Comparison of ENCODE assay signal across 8 mouse cellular contexts in genomic region chr14:25377554-25377899, GRCm38 (mm10).
DNase-seq lines count a peak whose midpoint lies in the region; ATAC-seq and TF ChIP-seq lines count a peak whose summit lies in the region.

No protein-coding gene starts in this region.

- peak overlapping the region; percentile 97 for H3K27ac ChIP-seq in gastrocnemius, adult 2 months
- peak overlapping the region; percentile 56 for H3K27ac ChIP-seq in CH12.LX (ENCODE audit: insufficient read depth, low read depth)
- peak overlapping the region; percentile 33; the same call in 1 of the 2 replicates for H3K27ac ChIP-seq in liver, embryonic 16.5 days (ENCODE audit: low read length)

- in situ Hi-C loops in CH12.LX (cut with MboI; ENCODE audit: low pct_ligation_motif_present, low pct_unique_long_range_greater_than_20kb, low sequenced_read_pairs), result no loop called here

- H3K36me3 ChIP-seq in CH12.LX (replicated peaks in 1 of 2; ENCODE audit: control insufficient read depth in 1 of 2, insufficient read depth in 1 of 2, low read length in 1 of 2), result peaks cover 0 to 5% of the 10 kb centered on the region in 2 experiments
- H3K36me3 ChIP-seq in liver, embryonic 16.5 days (ENCODE audit: control insufficient read depth, insufficient read depth), result no peaks in the 10 kb centered on the region

- TF ChIP-seq POLR2A in CH12.LX (IDR thresholded peaks at IDR 0.05; ENCODE audit: low read depth, low read length), result no peak

- no peaks in the 10 kb centered on the region for H3K27me3 ChIP-seq in CH12.LX (replicated peaks)
- peaks cover 18% of the 10 kb centered on the region for H3K27me3 ChIP-seq in liver, embryonic 16.5 days (ENCODE audit: control insufficient read depth, insufficient read depth, low read depth, low read length)

- H3K4me1 ChIP-seq in CH12.LX (ENCODE audit: control insufficient read depth in 1 of 2, insufficient read depth in 2 of 2), result peaks cover 25 to 62% of the 10 kb centered on the region in 2 experiments
- no peaks in the 10 kb centered on the region; the same call in 1 of the 2 replicates for H3K4me1 ChIP-seq in liver, embryonic 16.5 days (ENCODE audit: control insufficient read depth, low read depth, low read length)

- ATAC-seq in hematopoietic stem cell, adult 5-6 weeks (replicated peaks in 1 of 2; ENCODE audit: insufficient read depth in 1 of 2, low FRiP score in 2 of 2, low TSS enrichment in 1 of 2, low read depth in 1 of 2, poor library complexity in 2 of 2, severe bottlenecking in 2 of 2), result peak; percentile 6; a peak in 1 of 4 replicates
- ATAC-seq in liver, embryonic 16.5 days (ENCODE audit: low read depth), result peak; percentile 42

- DNase-seq in gastrocnemius, adult 2 months, result no peak
- no peak for DNase-seq in gastrocnemius, postnatal 25 days
- DNase-seq in CH12.LX (ENCODE audit: extremely low read depth), result no peak
- no peak for DNase-seq in right cerebral cortex, postnatal 4 days
- DNase-seq in urinary bladder, postnatal 36 days (ENCODE audit: low spot score in 2 of 2), result no peak
- no peak for DNase-seq in gastrocnemius, postnatal 10 days

- no peak for TF ChIP-seq CTCF in gastrocnemius, adult 2 months (IDR thresholded peaks at IDR 0.05)
- TF ChIP-seq CTCF in CH12.LX (conservative IDR thresholded peaks at IDR 0.05 in 1 of 2, IDR thresholded peaks at IDR 0.05 in 1 of 2; ENCODE audit: low read depth in 2 of 2, low read length in 2 of 2), result no peak

- no peak for TF ChIP-seq RAD21 in CH12.LX (IDR thresholded peaks at IDR 0.05; ENCODE audit: low read depth, low read length)

- TF ChIP-seq EP300 in CH12.LX (IDR thresholded peaks at IDR 0.05; ENCODE audit: low read length), result no peak

- dilution Hi-C loops in CH12.LX (cut with MboI; ENCODE audit: extremely low pct_ligation_motif_present, extremely low pct_unique_long_range_greater_than_20kb, low sequenced_read_pairs), result no loop called here

- peak overlapping the region; percentile 78 for H3K9ac ChIP-seq in CH12.LX (ENCODE audit: insufficient read depth, low read depth)
- H3K9ac ChIP-seq in liver, embryonic 16.5 days (ENCODE audit: low read depth, low read length), result no peak overlapping the region

- no peaks in the 10 kb centered on the region for H3K9me3 ChIP-seq in CH12.LX (replicated peaks; ENCODE audit: low read length)
- no peaks in the 10 kb centered on the region for H3K9me3 ChIP-seq in liver, embryonic 16.5 days (replicated peaks; ENCODE audit: control insufficient read depth, low read length)

- H3K79me2 ChIP-seq in CH12.LX (replicated peaks; ENCODE audit: control insufficient read depth, extremely low read depth, insufficient read depth, poor library complexity, severe bottlenecking), result no peaks in the 10 kb centered on the region

- intact Hi-C loops in gastrocnemius, adult 2 months (cut with DNase I), result no loop called here

- peak overlapping the region; percentile 78 for H3K4me2 ChIP-seq in CH12.LX (ENCODE audit: insufficient read depth, low read depth, poor library complexity, severe bottlenecking)
- peak overlapping the region; percentile 60 for H3K4me2 ChIP-seq in liver, embryonic 16.5 days (ENCODE audit: low read depth, low read length)

- peak overlapping the region; percentile 83 for H3K4me3 ChIP-seq in gastrocnemius, adult 2 months
- H3K4me3 ChIP-seq in CH12.LX (replicated peaks in 1 of 3; ENCODE audit: low read depth in 2 of 3, low read length in 2 of 3, poor library complexity in 1 of 3), result peak overlapping the region; percentile 47 to 66 (median 49)
- H3K4me3 ChIP-seq in liver, embryonic 16.5 days (ENCODE audit: low read depth, low read length), result peak overlapping the region; percentile 52

- 6% methylated on average over 8 of the region's 8 CpGs for WGBS in liver, embryonic 16.5 days (ENCODE audit: insufficient replicate concordance)

TF ChIP-seq in CH12.LX, 34 proteins besides CTCF, POLR2A, EP300 and RAD21:
- TF ChIP-seq CHD2 (IDR thresholded peaks at IDR 0.05; ENCODE audit: low read length) (no peak), MAZ (IDR thresholded peaks at IDR 0.05; ENCODE audit: low read depth, low read length) (0 out of 2 replicates have a peak, but pooled peaks have one; percentile 36)

Comparison
In these comparisons a context has a peak if more than half of its experiments do, and no peak if none do; other contexts are left out.
1. H3K27ac ChIP-seq: peak in every context shown above with its lines; median percentile 97 in gastrocnemius, adult 2 months; 56 in CH12.LX; 33 in liver, embryonic 16.5 days.